In genomic region chr14:103234770-103235169, GRCm38 (mm10) we compare ENCODE assay signal across 18 mouse cellular contexts.
DNase-seq lines count a peak whose midpoint lies in the region; ATAC-seq and TF ChIP-seq lines count a peak whose summit lies in the region.
"Had no signal": no experiment of that assay in that cellular context is flagged by ENCODE, and none has a peak within 500 bp of the region (broad histone marks: within the 10 kb centered on the region; RNA-seq: fewer than 3 reads in every experiment).

No protein-coding gene starts in this region.

- H3K4me3 ChIP-seq in midbrain, embryonic 11.5 days (ENCODE audit: low read depth, low read length) = no peak overlapping the region
- H3K4me3 ChIP-seq in midbrain, embryonic 13.5 days (replicated peaks) = no peak overlapping the region
- H3K4me3 ChIP-seq in CH12.LX (replicated peaks in 1 of 3; ENCODE audit: low read depth in 2 of 3, low read length in 2 of 3, poor library complexity in 1 of 3) = no peak overlapping the region

- TF ChIP-seq CTCF in CH12.LX (conservative IDR thresholded peaks at IDR 0.05 in 1 of 2, IDR thresholded peaks at IDR 0.05 in 1 of 2; ENCODE audit: low read depth in 2 of 2, low read length in 2 of 2) = no peak

- peak; percentile 75 for DNase-seq in midbrain, embryonic 11.5 days (ENCODE audit: low spot score, missing footprints)
- peak; percentile 89 for DNase-seq in CH12.LX (ENCODE audit: extremely low read depth)
- no peak for DNase-seq in left cerebral cortex, adult 11 months (ENCODE audit: low spot score)
- DNase-seq: adrenal gland, adult 2 months; adrenal gland, adult 8-10 months; adrenal gland, postnatal 10 days; adrenal gland, postnatal 14 days; adrenal gland, postnatal 25 days; adrenal gland, postnatal 36 days; cerebellum, adult 11 months; cerebellum, adult 11-12 months; cerebellum, adult 18-20 months; cerebellum, adult 2 months had no signal

- H3K4me1 ChIP-seq in midbrain, embryonic 11.5 days (ENCODE audit: control insufficient read depth, insufficient read depth, low read length) = no peaks in the 10 kb centered on the region
- peaks cover 8% of the 10 kb centered on the region for H3K4me1 ChIP-seq in midbrain, embryonic 13.5 days (replicated peaks)
- peaks cover 3 to 19% of the 10 kb centered on the region in 2 experiments for H3K4me1 ChIP-seq in CH12.LX (ENCODE audit: control insufficient read depth in 1 of 2, insufficient read depth in 2 of 2)

- dilution Hi-C loops in CH12.LX (cut with MboI; ENCODE audit: extremely low pct_ligation_motif_present, extremely low pct_unique_long_range_greater_than_20kb, low sequenced_read_pairs) = no loop called here

- ATAC-seq in midbrain, embryonic 11.5 days (ENCODE audit: low FRiP score) = no peak
- ATAC-seq in midbrain, embryonic 13.5 days = no peak
- ATAC-seq: activated CD4-positive, CD25-positive, alpha-beta regulatory T cell, adult 4 months; CD4-positive, CD25-positive, alpha-beta regulatory T cell, adult 4 months; Patski had no signal

- H3K4me2 ChIP-seq in midbrain, embryonic 11.5 days = no peak overlapping the region
- H3K4me2 ChIP-seq in midbrain, embryonic 13.5 days (replicated peaks) = no peak overlapping the region
- peak overlapping the region; percentile 90 for H3K4me2 ChIP-seq in CH12.LX (ENCODE audit: insufficient read depth, low read depth, poor library complexity, severe bottlenecking)

- H3K79me2 ChIP-seq in CH12.LX (replicated peaks; ENCODE audit: control insufficient read depth, extremely low read depth, insufficient read depth, poor library complexity, severe bottlenecking) = no peaks in the 10 kb centered on the region

- H3K27me3 ChIP-seq in midbrain, embryonic 11.5 days (ENCODE audit: control insufficient read depth, insufficient read depth, low read length) = no peaks in the 10 kb centered on the region
- no peaks in the 10 kb centered on the region for H3K27me3 ChIP-seq in midbrain, embryonic 13.5 days
- H3K27me3 ChIP-seq in CH12.LX (replicated peaks) = no peaks in the 10 kb centered on the region
- H3K27me3 ChIP-seq: Patski had no signal

- in situ Hi-C loops in CH12.LX (cut with MboI; ENCODE audit: low pct_ligation_motif_present, low pct_unique_long_range_greater_than_20kb, low sequenced_read_pairs) = no loop called here

- H3K9me3 ChIP-seq in midbrain, embryonic 11.5 days (ENCODE audit: control insufficient read depth, low read length) = no peaks in the 10 kb centered on the region
- H3K9me3 ChIP-seq in midbrain, embryonic 13.5 days = no peaks in the 10 kb centered on the region
- no peaks in the 10 kb centered on the region for H3K9me3 ChIP-seq in CH12.LX (replicated peaks; ENCODE audit: low read length)
- H3K9me3 ChIP-seq: G1E had no signal

- no peak for TF ChIP-seq POLR2A in CH12.LX (IDR thresholded peaks at IDR 0.05; ENCODE audit: low read depth, low read length)

- H3K27ac ChIP-seq in midbrain, embryonic 11.5 days (ENCODE audit: low read depth, low read length) = no peak overlapping the region
- H3K27ac ChIP-seq in midbrain, embryonic 13.5 days = no peak overlapping the region
- peak overlapping the region; percentile 94 for H3K27ac ChIP-seq in CH12.LX (ENCODE audit: insufficient read depth, low read depth)

- H3K9ac ChIP-seq in midbrain, embryonic 11.5 days (ENCODE audit: low read length) = no peak overlapping the region
- no peak overlapping the region for H3K9ac ChIP-seq in midbrain, embryonic 13.5 days (replicated peaks)
- H3K9ac ChIP-seq in CH12.LX (ENCODE audit: insufficient read depth, low read depth) = peak overlapping the region; percentile 48

- 93% methylated on average over 6 of the region's 6 CpGs for WGBS in midbrain, embryonic 11.5 days
- WGBS in midbrain, embryonic 13.5 days = 92% methylated on average over 6 of the region's 6 CpGs

- peaks cover 2% of the 10 kb centered on the region; the same call in 1 of the 2 replicates for H3K36me3 ChIP-seq in midbrain, embryonic 11.5 days (ENCODE audit: control insufficient read depth, insufficient read depth, low read length)
- peaks cover 16% of the 10 kb centered on the region for H3K36me3 ChIP-seq in midbrain, embryonic 13.5 days
- H3K36me3 ChIP-seq in CH12.LX (replicated peaks in 1 of 2; ENCODE audit: control insufficient read depth in 1 of 2, insufficient read depth in 1 of 2, low read length in 1 of 2) = peaks cover 12 to 16% of the 10 kb centered on the region in 2 experiments

- no peak for TF ChIP-seq RAD21 in CH12.LX (IDR thresholded peaks at IDR 0.05; ENCODE audit: low read depth, low read length)

- TF ChIP-seq EP300 in CH12.LX (IDR thresholded peaks at IDR 0.05; ENCODE audit: low read length) = peak; percentile 80

TF ChIP-seq in CH12.LX, 34 proteins besides CTCF, POLR2A, EP300 and RAD21:
- TF ChIP-seq JUN (IDR thresholded peaks at IDR 0.05; ENCODE audit: insufficient read depth, low read depth, low read length) = peak; percentile 59
- TF ChIP-seq MEF2A (IDR thresholded peaks at IDR 0.05; ENCODE audit: borderline replicate concordance, low read depth, low read length) = peak; percentile 88
- TF ChIP-seq ETS1 (conservative IDR thresholded peaks at IDR 0.05; ENCODE audit: low read depth, low read length) = peak; percentile 70
- no peak for TF ChIP-seq PAX5 (IDR thresholded peaks at IDR 0.05; ENCODE audit: low read length)
- peak; percentile 88 for TF ChIP-seq ZNF384 (IDR thresholded peaks at IDR 0.05; ENCODE audit: low read depth, low read length)
- TF ChIP-seq MAX (IDR thresholded peaks at IDR 0.05; ENCODE audit: low read length) = no peak
- TF ChIP-seq JUND (conservative IDR thresholded peaks at IDR 0.05; ENCODE audit: low read depth, low read length) = peak; percentile 61; the same call in 1 of the 2 replicates
- peak; percentile 88 for TF ChIP-seq IRF4 (IDR thresholded peaks at IDR 0.05; ENCODE audit: low read depth, low read length)
- TF ChIP-seq CHD2 (IDR thresholded peaks at IDR 0.05; ENCODE audit: low read length) = 0 out of 2 replicates have a peak, but pooled peaks have one; percentile 46
